Mouse (Mus musculus) liver, embryonic 14.5 days (tissue): Measurements from ENCODE around the gene Pdzph1.

ENCODE experiments used
- CTCF ChIP-seq: IDR thresholded peaks from 2 replicates; pipeline ENCODE4 v1.5.1; 2016; ENCODE audit warnings: antibody characterized with exemption, low read depth, control low read depth
- EP300 ChIP-seq: IDR thresholded peaks from 2 replicates; pipeline ENCODE4 v1.6.1; 2016; ENCODE audit warnings: antibody characterized with exemption, low read depth

DNA sequence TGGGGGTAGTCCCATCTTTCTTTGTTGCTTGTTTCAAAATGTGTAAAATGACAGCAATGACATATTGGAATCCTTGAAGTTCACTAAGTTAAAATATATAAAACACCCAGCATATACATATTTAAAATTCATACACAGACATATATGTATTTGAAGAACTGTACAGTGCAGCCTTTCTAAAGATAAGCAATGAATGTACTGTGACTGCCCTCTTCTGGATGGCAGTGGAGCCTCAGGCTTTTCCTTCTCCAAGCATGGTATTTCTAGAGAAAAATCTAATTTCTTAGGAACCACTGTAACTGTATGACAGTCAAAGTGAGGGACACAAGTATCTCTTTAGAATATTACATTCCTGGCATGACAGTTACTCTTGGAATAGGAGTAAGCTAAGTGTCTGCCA lies 120.4 kb downstream of the Pdzph1 start:
- TF ChIP-seq CTCF (no peak), EP300 (no peak)
